Mouse (Mus musculus): ENCODE measurements around the gene Lrwd1.

DNA sequence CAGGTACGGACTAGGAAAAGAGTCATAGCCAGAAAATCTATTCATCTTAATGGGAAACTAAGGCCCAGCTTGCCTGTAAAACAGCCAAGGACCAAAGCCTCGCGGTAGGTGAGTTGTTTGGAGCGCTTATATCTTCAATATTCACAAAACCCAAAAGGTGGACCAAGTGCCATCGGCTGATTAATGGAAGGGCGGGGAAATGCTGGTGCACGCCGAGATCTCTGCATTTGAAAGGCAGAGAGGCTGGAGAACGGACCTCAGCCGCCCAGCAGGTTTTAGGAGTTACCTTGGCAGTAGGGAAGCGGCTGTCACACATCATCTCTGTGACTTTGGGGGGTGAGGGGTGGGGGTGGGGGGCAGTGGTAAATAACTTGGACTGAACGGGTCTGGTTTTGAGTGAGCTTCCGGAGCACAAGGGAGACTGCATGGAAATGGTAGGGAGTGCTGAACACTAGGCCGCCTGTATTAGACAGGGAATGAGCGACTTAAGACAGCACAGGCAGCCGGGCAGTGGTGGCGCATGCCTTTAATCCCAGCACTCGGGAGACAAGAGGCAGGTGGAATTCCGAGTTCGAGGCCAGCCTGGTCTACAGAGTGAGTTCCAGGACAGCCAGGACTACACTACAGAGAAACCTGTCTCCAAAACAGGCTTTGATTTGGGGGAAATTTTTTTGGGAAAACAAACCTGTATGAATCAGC, 567 bp upstream of the Lrwd1 start:
- TF ChIP-seq ZNF384 (IDR thresholded peaks at IDR 0.05; ENCODE audit: low read depth, low read length) = no peak
- TF ChIP-seq HCFC1 (IDR thresholded peaks at IDR 0.05; ENCODE audit: borderline replicate concordance, insufficient read depth, low read length) = no peak
- no peak for TF ChIP-seq ZC3H11A (IDR thresholded peaks at IDR 0.05; ENCODE audit: borderline replicate concordance, low read depth, low read length)
